Mouse (Mus musculus) C2C12 (cell line): ENCODE measurements around the gene Drap1. TPM values are rescaled to one million over a fixed set of nuclear protein-coding genes. Genes with fewer than 3 reads are reported as not detected.

Experiments
- H3K27me3 ChIP-seq: one replicate; pipeline ENCODE4 v1.6.1; 2011; ENCODE audit not compliant: control insufficient read depth, insufficient read depth, insufficient read length
- H3K36me3 ChIP-seq: one replicate; pipeline ENCODE4 v1.6.1; 2011; ENCODE audit not compliant: control insufficient read depth, insufficient read depth
- H3K4me3 ChIP-seq: one replicate; pipeline ENCODE4 v1.5.1; 2011; ENCODE audit warnings: mild to moderate bottlenecking, control low read depth; ENCODE audit not compliant: poor library complexity, insufficient read depth, severe bottlenecking
- H3K79me2 ChIP-seq: one replicate; pipeline ENCODE4 v1.6.1; 2011; ENCODE audit not compliant: control insufficient read depth, insufficient read depth
- H3K79me3 ChIP-seq: one replicate; pipeline ENCODE4 v1.6.1; 2011; ENCODE audit warnings: low read depth, control low read depth
- H3ac ChIP-seq: one replicate; pipeline ENCODE3; 2011; ENCODE audit warnings: low read depth; ENCODE audit not compliant: control insufficient read depth, insufficient read length
- CEBPB ChIP-seq: IDR thresholded peaks from one replicate; pipeline ENCODE4 v1.6.1; 2011; ENCODE audit warnings: low read depth, mild to moderate bottlenecking, control low read depth, moderate library complexity
- CTCF ChIP-seq: IDR thresholded peaks from one replicate; pipeline ENCODE4 v1.5.1; 2011; ENCODE audit not compliant: control insufficient read depth, insufficient read depth, insufficient read length
- FOSL1 ChIP-seq: IDR thresholded peaks from one replicate; pipeline ENCODE4 v1.8.0; 2011; ENCODE audit warnings: mild to moderate bottlenecking, low read length; ENCODE audit not compliant: poor library complexity, insufficient read depth, severe bottlenecking
- MAX ChIP-seq: IDR thresholded peaks from one replicate; pipeline ENCODE4 v1.6.1; 2011; ENCODE audit warnings: mild to moderate bottlenecking, control low read depth
- MYOD1 ChIP-seq: IDR thresholded peaks from one replicate; pipeline ENCODE4 v1.6.1; 2011; ENCODE audit warnings: low read depth; ENCODE audit not compliant: control insufficient read depth, insufficient read length
- MYOG ChIP-seq: IDR thresholded peaks from one replicate; pipeline ENCODE4 v1.6.1; 2011; ENCODE audit not compliant: control insufficient read depth, insufficient read length; ENCODE audit errors: extremely low read depth
- USF1 ChIP-seq: IDR thresholded peaks from one replicate; pipeline ENCODE4 v1.6.1; 2011; ENCODE audit warnings: low read depth, mild to moderate bottlenecking, control low read depth, moderate library complexity
- polyA plus RNA-seq: library from polyadenylated mRNA; unstranded; fragments of >200 nt; fragmentation: generic; extraction: Trizol; gene quantifications from one replicate; pipeline ENCODE4 v1.2.1, GENCODE M21; 2012; ENCODE audit warnings: missing spikeins

Gene Drap1
- polyA plus RNA-seq, 1 experiment, result 428 TPM

DNA sequence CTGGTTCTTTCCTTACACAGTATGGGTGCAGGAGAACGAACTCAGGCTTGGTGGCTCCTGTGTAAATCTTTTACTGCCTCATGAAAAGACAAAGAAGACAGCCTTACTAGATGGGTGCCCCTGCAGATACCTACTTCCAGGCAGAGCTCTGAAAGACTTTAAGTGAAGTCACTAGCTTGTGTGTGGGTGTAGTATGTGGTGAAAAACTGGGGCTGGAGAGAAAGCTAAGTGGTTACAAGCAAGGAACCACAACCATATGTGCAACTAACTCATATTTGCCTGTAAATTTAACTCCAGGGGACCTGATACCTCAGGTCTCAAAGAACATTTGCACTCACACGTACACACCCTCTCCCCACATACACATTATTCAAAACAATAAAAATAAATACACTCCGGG is 35.1 kb upstream of the Drap1 start:
- Histone ChIP-seq H3K79me2 (peaks cover 43% of the 10 kb centered on the region), H3K27me3 (no peaks in the 10 kb centered on the region), H3K36me3 (peaks cover 48% of the 10 kb centered on the region), H3K4me3 (peak overlapping the region; percentile 59), H3ac (no peak overlapping the region), H3K79me3 (peaks cover 16% of the 10 kb centered on the region)
- no peak for TF ChIP-seq FOSL1

DNA sequence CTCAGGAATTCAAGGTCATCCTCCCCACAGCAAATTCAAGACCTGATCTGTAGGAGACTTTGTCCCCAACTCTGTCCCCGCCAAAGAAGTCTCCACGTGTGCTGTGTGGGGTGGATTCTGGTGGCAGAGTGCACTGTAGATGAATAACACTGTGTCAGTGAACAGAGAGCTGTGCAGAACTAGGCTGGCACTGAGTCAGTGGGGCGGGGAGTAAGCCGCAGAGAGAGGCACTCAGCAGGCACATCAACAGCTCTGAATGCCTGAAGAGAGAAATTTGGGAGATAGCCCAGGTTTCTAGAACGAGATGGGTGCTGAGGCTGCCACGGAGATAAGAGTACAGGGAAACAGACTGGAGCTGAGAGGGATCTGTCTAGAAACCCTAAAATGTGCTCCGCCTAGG is 34.2 kb upstream of the Drap1 start:
- peaks cover 52% of the 10 kb centered on the region for H3K79me2 ChIP-seq
- H3K79me3 ChIP-seq, result peaks cover 23% of the 10 kb centered on the region
- no peak overlapping the region for H3K4me3 ChIP-seq
- H3K36me3 ChIP-seq, result peaks cover 49% of the 10 kb centered on the region
- TF ChIP-seq MYOD1 (no peak), MYOG (no peak), USF1 (no peak), CTCF (no peak), MAX (no peak), FOSL1 (no peak), CEBPB (no peak)
- H3ac ChIP-seq, result no peak overlapping the region
- H3K27me3 ChIP-seq, result no peaks in the 10 kb centered on the region

DNA sequence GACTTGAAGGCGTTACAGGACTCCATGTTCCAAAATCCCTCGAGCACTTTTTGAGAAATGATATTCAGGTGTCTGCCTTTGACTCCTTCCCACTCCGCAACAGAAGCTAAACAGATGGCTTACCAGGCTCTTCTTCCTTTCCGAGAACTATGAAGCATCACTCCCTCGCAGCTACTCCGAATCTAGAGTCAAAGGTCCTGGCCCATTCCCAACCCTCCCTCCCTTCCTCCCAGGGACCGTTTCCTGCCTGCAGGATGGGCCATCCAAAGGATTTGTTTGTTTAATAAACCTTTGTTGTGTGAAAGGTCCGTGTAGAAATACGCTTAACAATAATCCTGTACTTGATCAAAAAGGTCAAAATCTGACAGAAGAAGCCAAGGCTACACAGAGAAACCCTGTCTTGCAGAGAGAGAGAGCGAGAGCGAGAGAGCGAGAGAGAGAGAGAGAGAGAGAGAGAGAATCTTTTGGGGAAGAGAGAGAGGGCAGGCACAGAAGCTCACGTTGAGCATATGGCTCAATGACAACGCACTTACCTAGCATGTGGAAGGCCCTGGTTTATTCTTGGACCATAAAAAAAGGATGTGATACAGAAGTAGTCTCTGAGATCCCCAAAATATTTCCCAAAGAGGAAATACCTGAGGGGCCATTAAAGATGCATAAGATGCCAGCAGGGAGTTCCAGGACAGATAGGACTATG is 33.1 kb upstream of the Drap1 start, which contains the start of gene Ccdc85b:
Ccdc85b (minus strand) TSS at position 149 of the 697 bp plus-strand sequence.
- H3ac ChIP-seq, result peak within 1 kb of the TSS; percentile 87
- H3K36me3 ChIP-seq, result peaks cover 51% of the 10 kb centered on the region
- TF ChIP-seq CEBPB (no peak), FOSL1 (no peak), MYOG (no peak), USF1 (no peak), MAX (no peak), MYOD1 (no peak), CTCF (no peak)
- H3K4me3 ChIP-seq, result peak within 1 kb of the TSS; percentile 38
- H3K79me2 ChIP-seq, result peaks cover 63% of the 10 kb centered on the region
- H3K27me3 ChIP-seq, result no peaks in the 10 kb centered on the region
- peaks cover 31% of the 10 kb centered on the region for H3K79me3 ChIP-seq

DNA sequence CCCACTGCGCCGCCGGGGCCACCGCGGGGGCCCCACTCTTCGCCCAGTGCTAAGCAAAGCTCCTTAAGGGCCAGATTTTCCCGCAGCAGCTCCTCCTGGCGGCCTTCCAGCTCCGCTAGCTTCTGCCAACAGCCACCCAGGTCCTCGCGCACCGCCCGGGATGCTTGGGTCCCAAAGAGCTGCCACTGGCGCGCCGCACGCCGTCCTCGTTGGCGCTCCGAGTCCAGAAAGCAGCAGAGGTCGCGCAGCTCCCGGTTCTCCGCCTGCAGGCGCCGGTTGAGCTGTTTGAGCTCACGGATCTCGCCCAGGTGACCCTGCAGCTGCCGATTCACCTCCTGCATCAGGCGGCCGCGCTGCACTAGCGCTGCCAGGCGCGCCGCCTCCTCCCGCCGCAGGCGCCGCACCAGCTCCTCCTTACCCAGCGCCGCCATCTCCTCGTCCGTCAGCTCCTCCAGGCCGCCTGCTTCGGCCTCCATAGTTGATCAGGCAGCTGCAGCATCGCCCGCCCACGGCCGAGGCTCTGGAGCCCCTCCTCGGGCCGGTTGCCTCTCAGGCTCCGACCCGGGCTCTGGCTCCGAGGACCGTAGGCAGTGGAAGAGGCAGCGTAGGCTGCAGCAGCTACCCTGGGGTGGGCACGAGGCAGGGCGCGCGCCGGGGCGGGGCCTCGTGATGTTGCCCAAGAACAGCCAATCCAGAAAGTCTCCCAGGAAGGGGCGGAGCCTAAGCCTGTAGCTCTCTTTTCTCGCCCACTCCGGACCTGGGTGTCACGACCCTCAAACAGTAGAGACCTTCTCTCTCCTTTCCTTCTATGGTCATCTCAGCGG is 32.4 kb upstream of the Drap1 start:
- Histone ChIP-seq H3K79me3 (peaks cover 36% of the 10 kb centered on the region), H3K79me2 (peaks cover 66% of the 10 kb centered on the region), H3K27me3 (no peaks in the 10 kb centered on the region), H3K4me3 (peak overlapping the region; percentile 38), H3ac (peak overlapping the region; percentile 87), H3K36me3 (peaks cover 51% of the 10 kb centered on the region)
- TF ChIP-seq MAX (peak; percentile 78), CTCF (no peak)

DNA sequence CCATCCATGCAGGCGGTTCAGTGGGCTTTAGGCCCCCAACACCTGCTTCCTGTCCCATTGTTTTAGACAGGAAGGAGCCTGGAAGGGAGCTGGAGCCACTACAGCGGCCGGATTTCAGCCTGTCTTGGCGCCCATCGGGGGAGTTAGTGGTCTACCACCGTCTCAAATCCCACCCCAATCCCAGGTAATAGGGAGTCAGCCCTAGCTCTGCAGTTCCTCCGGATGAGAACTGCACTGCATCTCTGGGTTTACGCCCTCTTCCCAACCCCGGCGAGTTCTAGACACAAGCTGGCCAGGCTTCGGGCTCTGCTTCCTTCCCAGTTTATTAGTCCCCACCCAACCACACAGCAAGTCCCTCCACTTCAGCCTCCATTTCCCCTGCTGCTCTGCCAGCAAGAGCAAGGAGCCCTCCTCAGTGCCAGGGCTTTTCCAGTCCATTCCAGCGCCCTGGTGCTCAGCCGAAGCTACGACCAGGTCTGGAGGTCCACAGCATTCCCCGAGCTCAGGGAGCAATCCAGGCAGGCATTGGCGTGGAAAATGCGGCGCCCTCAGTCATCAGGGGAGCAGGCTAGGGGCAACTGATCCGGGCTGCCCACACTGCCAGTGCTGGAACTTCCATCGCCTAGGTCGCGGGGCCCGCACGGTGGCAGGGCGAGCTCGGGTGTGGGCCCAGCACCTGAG is 31.6 kb upstream of the Drap1 start:
- Histone ChIP-seq H3K36me3 (peaks cover 52% of the 10 kb centered on the region), H3ac (peak overlapping the region; percentile 87), H3K27me3 (no peaks in the 10 kb centered on the region), H3K79me2 (peaks cover 66% of the 10 kb centered on the region), H3K79me3 (peaks cover 42% of the 10 kb centered on the region), H3K4me3 (peak overlapping the region; percentile 38)
- TF ChIP-seq CTCF, result no peak
- no peak for TF ChIP-seq MYOD1
- no peak for TF ChIP-seq CEBPB
- no peak for TF ChIP-seq MYOG
- TF ChIP-seq USF1, result no peak
- TF ChIP-seq FOSL1, result no peak
- TF ChIP-seq MAX, result no peak

DNA sequence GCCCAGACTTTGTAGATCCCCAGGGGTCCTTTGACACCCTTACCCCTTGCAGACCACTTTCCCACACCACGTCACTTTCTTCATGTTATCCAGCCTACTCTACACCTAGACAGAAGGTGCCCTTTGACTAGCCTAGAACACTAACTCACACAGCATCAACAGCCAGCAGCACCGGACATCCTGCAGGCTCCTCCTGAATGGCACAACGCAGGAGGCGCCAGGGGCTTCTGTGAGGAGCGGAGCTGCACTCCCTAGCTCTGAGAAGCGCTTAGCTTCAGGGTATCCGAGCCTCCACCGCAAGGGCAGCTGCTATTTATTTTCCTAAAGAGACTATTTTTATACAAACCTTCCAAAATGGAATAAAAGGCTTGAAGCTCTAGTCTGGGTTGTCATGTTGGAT is 30.8 kb upstream of the Drap1 start:
- TF ChIP-seq MAX, result no peak
- no peak for TF ChIP-seq USF1
- no peak for TF ChIP-seq MYOG
- TF ChIP-seq MYOD1, result no peak
- Histone ChIP-seq H3K79me3 (peaks cover 45% of the 10 kb centered on the region), H3K79me2 (peaks cover 66% of the 10 kb centered on the region), H3K4me3 (no peak overlapping the region), H3K36me3 (peaks cover 61% of the 10 kb centered on the region), H3K27me3 (no peaks in the 10 kb centered on the region), H3ac (peak overlapping the region; percentile 9)
